Mouse (Mus musculus): ENCODE data around the gene Nr1h5. TPM values are rescaled to one million over a fixed set of nuclear protein-coding genes. Genes with fewer than 3 reads are reported as not detected.

The Nr1h5 gene
- not detected for total RNA-seq (2022)

GRCm38 (mm10) chr3:102964033-102964432, at the start of gene Nr1h5:
TSS of gene Nr1h5 (minus strand) at chr3:102964133.
- no peak for DNase-seq (ENCODE audit: low spot score in 2 of 2)

GRCm38 (mm10) chr3:103001595-103001994, 37.7 kb upstream of the Nr1h5 start:
- no peak for DNase-seq (ENCODE audit: low spot score in 2 of 2)

GRCm38 (mm10) chr3:102997591-102997990, 33.7 kb upstream of the Nr1h5 start:
- no peak for DNase-seq (ENCODE audit: low spot score in 2 of 2)

- no peak for DNase-seq (ENCODE audit: low spot score in 2 of 2)
Observed at GRCm38 (mm10) chr3:102997036-102997435, 33.1 kb upstream of the Nr1h5 start.

GRCm38 (mm10) chr3:102995605-102996321, 31.8 kb upstream of the Nr1h5 start, which contains the start of gene Sike1:
TSS of gene Sike1 (plus strand) at chr3:102995708.
- DNase-seq (ENCODE audit: low spot score in 2 of 2): peak; percentile 91 to 95

- no peak for DNase-seq (ENCODE audit: low spot score in 2 of 2)
Observed at GRCm38 (mm10) chr3:102995233-102995604, 31.3 kb upstream of the Nr1h5 start.

GRCm38 (mm10) chr3:102992936-102993335, 29.0 kb upstream of the Nr1h5 start:
- DNase-seq (ENCODE audit: low spot score in 2 of 2): no peak

GRCm38 (mm10) chr3:102991041-102991440, 27.1 kb upstream of the Nr1h5 start:
- DNase-seq (ENCODE audit: low spot score in 2 of 2): no peak

GRCm38 (mm10) chr3:102980349-102980736, 16.4 kb upstream of the Nr1h5 start:
- DNase-seq (ENCODE audit: low spot score in 2 of 2): no peak

GRCm38 (mm10) chr3:102979550-102980348, 15.8 kb upstream of the Nr1h5 start:
- no peak for DNase-seq (ENCODE audit: low spot score in 2 of 2)

GRCm38 (mm10) chr3:102976906-102977305, 13.0 kb upstream of the Nr1h5 start:
- DNase-seq (ENCODE audit: low spot score in 2 of 2): no peak

GRCm38 (mm10) chr3:102970508-102970907, 6.6 kb upstream of the Nr1h5 start:
- no peak for DNase-seq (ENCODE audit: low spot score in 2 of 2)

- no peak for DNase-seq (ENCODE audit: low spot score in 2 of 2)
Observed at GRCm38 (mm10) chr3:102970067-102970466, 6.1 kb upstream of the Nr1h5 start.

- DNase-seq (ENCODE audit: low spot score in 2 of 2): no peak
Observed at GRCm38 (mm10) chr3:102955596-102955995, 8.3 kb downstream of the Nr1h5 start.

GRCm38 (mm10) chr3:102955143-102955542, 8.8 kb downstream of the Nr1h5 start:
- no peak for DNase-seq (ENCODE audit: low spot score in 2 of 2)

- DNase-seq (ENCODE audit: low spot score in 2 of 2): no peak
Observed at GRCm38 (mm10) chr3:102954476-102954875, 9.5 kb downstream of the Nr1h5 start.

GRCm38 (mm10) chr3:102946861-102947260, 17.1 kb downstream of the Nr1h5 start:
- no peak for DNase-seq (ENCODE audit: low spot score in 2 of 2)

- no peak for DNase-seq (ENCODE audit: low spot score in 2 of 2)
Observed at GRCm38 (mm10) chr3:102946312-102946711, 17.6 kb downstream of the Nr1h5 start.

- DNase-seq (ENCODE audit: low spot score in 2 of 2): no peak
Observed at GRCm38 (mm10) chr3:102938100-102938499, 25.8 kb downstream of the Nr1h5 start.

- no peak for DNase-seq (ENCODE audit: low spot score in 2 of 2)
Observed at GRCm38 (mm10) chr3:102935451-102936354, 28.2 kb downstream of the Nr1h5 start, which contains the start of gene Sycp1. TSS of gene Sycp1 (minus strand) at chr3:102936100.

- DNase-seq (ENCODE audit: low spot score in 2 of 2): no peak
Observed at GRCm38 (mm10) chr3:102899136-102899535, 64.8 kb downstream of the Nr1h5 start.

All from layer of hippocampus, adult 8-10 months (tissue).